9 mouse cellular contexts compared by ENCODE assay signal in genomic region chr2:4227563-4227962, GRCm38 (mm10).
DNase-seq lines count a peak whose midpoint lies in the region; ATAC-seq and TF ChIP-seq lines count a peak whose summit lies in the region.
"Had no signal": no experiment of that assay in that cellular context is flagged by ENCODE, and none has a peak within 500 bp of the region (broad histone marks: within the 10 kb centered on the region; RNA-seq: fewer than 3 reads in every experiment).

No protein-coding gene starts in this region.

- 50% methylated on average over 4 of the region's 4 CpGs for WGBS in kidney, postnatal 0 days
- WGBS in kidney, embryonic 15.5 days: 42% methylated on average over 4 of the region's 4 CpGs
- 22% methylated on average over 4 of the region's 4 CpGs for WGBS in heart, embryonic 15.5 days
- WGBS in neural tube, embryonic 15.5 days: 43% methylated on average over 4 of the region's 4 CpGs

- H3K4me3 ChIP-seq in kidney, postnatal 0 days (replicated peaks; ENCODE audit: low read depth, low read length): no peak overlapping the region
- H3K4me3 ChIP-seq in kidney, embryonic 15.5 days (replicated peaks): no peak overlapping the region
- H3K4me3 ChIP-seq in heart, embryonic 15.5 days: no peak overlapping the region
- H3K4me3 ChIP-seq in neural tube, embryonic 15.5 days (replicated peaks): no peak overlapping the region

- H3K36me3 ChIP-seq in kidney, postnatal 0 days (ENCODE audit: insufficient read depth, low read length): no peaks in the 10 kb centered on the region
- H3K36me3 ChIP-seq in kidney, embryonic 15.5 days: no peaks in the 10 kb centered on the region
- H3K36me3 ChIP-seq in heart, embryonic 15.5 days: no peaks in the 10 kb centered on the region
- H3K36me3 ChIP-seq in neural tube, embryonic 15.5 days: no peaks in the 10 kb centered on the region

- ATAC-seq in kidney, postnatal 0 days (replicated peaks; ENCODE audit: low FRiP score, low read depth): no peak
- ATAC-seq in kidney, embryonic 15.5 days (replicated peaks; ENCODE audit: low FRiP score): no peak
- ATAC-seq in heart, embryonic 15.5 days (replicated peaks; ENCODE audit: insufficient number of reproducible peaks, insufficient read depth, low FRiP score, low read depth): peak; percentile 78
- no peak for ATAC-seq in neural tube, embryonic 15.5 days (ENCODE audit: low FRiP score)

- peak; percentile 12 to 32 for DNase-seq in adrenal gland, adult (ENCODE audit: inconsistent age in 2 of 2, low spot score in 1 of 2)
- no peak for DNase-seq in adrenal gland, adult 18-20 months (ENCODE audit: low spot score in 2 of 2)
- peak; percentile 23 for DNase-seq in kidney, postnatal 0 days (ENCODE audit: low spot score)
- peak; percentile 75 for DNase-seq in lung, postnatal 10 days
- DNase-seq in left cerebral cortex, adult 11 months (ENCODE audit: low spot score): no peak

- H3K9ac ChIP-seq in kidney, postnatal 0 days (ENCODE audit: low read depth, low read length): no peak overlapping the region
- no peak overlapping the region for H3K9ac ChIP-seq in kidney, embryonic 15.5 days
- H3K9ac ChIP-seq in heart, embryonic 15.5 days: no peak overlapping the region
- H3K9ac ChIP-seq in neural tube, embryonic 15.5 days (replicated peaks): no peak overlapping the region

- no peaks in the 10 kb centered on the region for H3K4me1 ChIP-seq in kidney, postnatal 0 days (replicated peaks; ENCODE audit: insufficient read depth, low read length)
- H3K4me1 ChIP-seq in kidney, embryonic 15.5 days: peaks cover 6% of the 10 kb centered on the region
- peaks cover 35% of the 10 kb centered on the region for H3K4me1 ChIP-seq in heart, embryonic 15.5 days (replicated peaks)
- H3K4me1 ChIP-seq in neural tube, embryonic 15.5 days: peaks cover 25% of the 10 kb centered on the region

- no peak overlapping the region for H3K4me2 ChIP-seq in kidney, postnatal 0 days (ENCODE audit: low read length)
- H3K4me2 ChIP-seq in kidney, embryonic 15.5 days: no peak overlapping the region
- no peak overlapping the region for H3K4me2 ChIP-seq in heart, embryonic 15.5 days
- no peak overlapping the region for H3K4me2 ChIP-seq in neural tube, embryonic 15.5 days
- H3K4me2 ChIP-seq: liver, embryonic 11.5 days had no signal

- H3K9me3 ChIP-seq in kidney, postnatal 0 days (replicated peaks; ENCODE audit: low read length): no peaks in the 10 kb centered on the region
- no peaks in the 10 kb centered on the region for H3K9me3 ChIP-seq in kidney, embryonic 15.5 days (replicated peaks)
- no peaks in the 10 kb centered on the region for H3K9me3 ChIP-seq in heart, embryonic 15.5 days (replicated peaks)
- no peaks in the 10 kb centered on the region for H3K9me3 ChIP-seq in neural tube, embryonic 15.5 days (replicated peaks)

- TF ChIP-seq CTCF in kidney, postnatal 0 days (IDR thresholded peaks at IDR 0.05; ENCODE audit: low read depth): no peak

- H3K27ac ChIP-seq in kidney, postnatal 0 days: no peak overlapping the region
- H3K27ac ChIP-seq in kidney, embryonic 15.5 days: no peak overlapping the region
- H3K27ac ChIP-seq in heart, embryonic 15.5 days: peak overlapping the region; percentile 77
- no peak overlapping the region for H3K27ac ChIP-seq in neural tube, embryonic 15.5 days (replicated peaks)

- H3K27me3 ChIP-seq in kidney, postnatal 0 days (ENCODE audit: insufficient read depth, low read length): no peaks in the 10 kb centered on the region
- no peaks in the 10 kb centered on the region; the same call in 1 of the 2 replicates for H3K27me3 ChIP-seq in kidney, embryonic 15.5 days
- H3K27me3 ChIP-seq in heart, embryonic 15.5 days: no peaks in the 10 kb centered on the region
- H3K27me3 ChIP-seq in neural tube, embryonic 15.5 days (replicated peaks): no peaks in the 10 kb centered on the region

Comparison
In these comparisons a context has a peak if more than half of its experiments do, and no peak if none do; other contexts are left out.
1. DNase-seq: peak in adrenal gland, adult (2 of 2), kidney, postnatal 0 days (single experiment) and lung, postnatal 10 days (single experiment); none in adrenal gland, adult 18-20 months (0 of 2) and left cerebral cortex, adult 11 months (single experiment).